Mouse (Mus musculus) cerebellum, adult 2 months (tissue): ENCODE results near the gene Hoxb6.

Source experiments
- CTCF ChIP-seq: fragments of 200-500 bp; IDR thresholded peaks from 2 replicates; pipeline ENCODE4 v1.5.1; 2011; ENCODE audit warnings: low read depth, mild to moderate bottlenecking, control low read depth, low read length, moderate library complexity, borderline replicate concordance; ENCODE audit not compliant: insufficient read depth
- POLR2A ChIP-seq: fragments of 200-500 bp; IDR thresholded peaks from 2 replicates; pipeline ENCODE4 v1.6.1; 2011; ENCODE audit warnings: low read length, control low read depth, borderline replicate concordance; ENCODE audit not compliant: insufficient read depth

DNA sequence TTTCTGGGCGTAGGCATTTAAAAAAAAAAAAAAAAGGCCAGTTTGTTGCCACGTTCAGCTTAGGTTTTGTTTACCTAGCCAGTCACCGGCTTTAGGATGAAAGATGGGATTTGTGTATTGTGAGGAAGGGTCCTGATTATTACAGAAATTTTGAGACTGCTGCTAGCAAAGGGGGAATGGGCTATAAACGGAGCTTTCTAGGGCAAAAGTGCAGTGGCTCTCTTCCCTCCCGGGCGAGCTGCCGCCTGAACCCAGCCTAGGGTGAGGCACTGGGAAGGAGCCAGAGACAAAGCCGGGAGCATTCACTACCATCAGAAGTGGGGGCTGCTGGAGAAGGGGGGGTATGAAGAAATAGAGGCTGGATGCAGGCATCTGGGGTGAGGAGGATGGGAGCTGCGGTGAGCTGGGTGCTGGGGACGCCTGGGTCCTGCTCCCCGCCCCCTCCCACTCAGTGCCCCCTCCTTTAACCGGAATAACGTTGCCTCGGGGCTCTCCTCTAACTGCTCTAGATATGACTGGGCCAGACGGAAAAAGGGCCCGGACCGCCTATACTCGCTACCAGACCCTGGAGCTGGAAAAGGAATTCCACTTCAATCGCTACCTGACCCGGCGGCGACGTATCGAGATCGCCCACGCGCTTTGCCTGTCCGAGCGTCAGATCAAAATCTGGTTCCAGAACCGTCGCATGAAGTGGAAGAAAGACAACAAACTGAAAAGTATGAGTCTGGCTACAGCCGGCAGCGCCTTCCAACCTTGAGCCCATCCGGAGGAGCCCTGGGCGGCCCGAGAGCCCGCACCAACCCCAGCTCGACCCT, 12.3 kb downstream of the Hoxb6 start:
- TF ChIP-seq CTCF (no peak), POLR2A (no peak)
